Mouse (Mus musculus): ENCODE results near the gene 4930544G11Rik. TPM values are rescaled to one million over a fixed set of nuclear protein-coding genes. Genes with fewer than 3 reads are reported as not detected.

4930544G11Rik gene
- not detected in 2 replicates for total RNA-seq (2017)

DNA sequence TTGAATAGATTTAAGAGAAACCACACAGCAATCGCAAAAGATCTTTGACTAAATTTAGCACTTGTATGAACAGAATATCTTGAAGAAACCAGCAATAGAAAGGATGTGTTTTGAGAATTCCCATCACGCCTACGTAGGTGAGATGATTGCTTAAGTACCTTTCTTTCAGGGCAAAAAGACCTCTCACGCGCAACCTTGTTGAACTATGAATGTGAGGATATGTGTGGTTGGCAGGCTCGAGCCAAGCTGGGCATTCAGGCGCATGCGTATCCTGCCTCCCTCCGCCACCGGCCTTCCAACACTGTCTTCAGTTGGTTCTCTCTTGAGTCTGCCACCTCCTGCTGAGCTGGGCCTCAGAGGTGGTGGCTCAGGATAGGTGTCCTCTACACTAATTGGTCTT lies at the start of gene 4930544G11Rik:
Gene 4930544G11Rik, plus strand, starts transcription at position 301 of the 400 bp plus-strand sequence.
- ATAC-seq (replicated peaks; ENCODE audit: low read depth, poor library complexity, severe bottlenecking) = no peak

DNA sequence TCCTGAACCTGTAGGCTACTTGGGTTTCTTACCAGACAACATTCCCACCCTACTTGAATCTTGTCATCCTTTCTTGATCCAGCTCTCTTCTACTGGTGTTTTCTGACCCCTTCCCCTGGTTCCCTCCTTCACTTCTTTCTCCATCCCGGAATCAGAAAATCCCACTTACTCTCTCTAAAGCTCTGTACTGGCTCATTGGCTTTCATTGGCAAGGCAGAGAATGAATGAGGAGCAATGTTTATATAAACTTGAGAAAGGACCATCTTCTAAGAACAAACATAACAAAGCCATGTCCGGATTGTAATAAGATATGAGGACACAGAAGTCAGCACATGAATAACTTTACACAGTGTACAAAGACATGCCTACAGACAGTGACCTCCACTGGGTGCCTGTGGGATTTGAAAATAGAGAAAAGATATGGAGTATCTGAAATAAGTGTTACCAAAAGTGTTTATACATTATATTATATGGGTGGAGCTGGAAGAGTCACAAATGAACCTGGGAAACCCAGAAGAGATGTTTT lies 45.7 kb upstream of the 4930544G11Rik start:
- no peak for ATAC-seq (replicated peaks; ENCODE audit: low read depth, poor library complexity, severe bottlenecking)

DNA sequence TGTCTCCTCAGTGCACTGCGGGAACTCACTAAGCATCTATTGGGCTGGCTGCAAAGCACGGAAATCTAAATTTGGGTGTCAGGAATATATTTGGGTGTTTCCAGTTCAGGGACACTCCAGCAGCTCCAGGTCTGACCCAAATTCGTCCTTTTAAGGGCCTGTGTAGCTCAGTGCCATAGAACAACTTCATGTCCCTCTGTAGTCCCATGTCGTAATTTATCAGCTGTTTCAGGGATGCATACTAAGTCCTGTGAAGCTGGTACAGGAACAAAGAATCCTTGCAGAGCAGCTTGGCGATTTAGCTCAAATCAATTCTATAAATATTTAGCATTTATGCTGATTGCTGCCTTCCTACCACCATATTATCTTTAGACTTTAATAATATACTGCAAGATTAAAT lies 37.0 kb upstream of the 4930544G11Rik start:
- no peak for ATAC-seq (replicated peaks; ENCODE audit: low read depth, poor library complexity, severe bottlenecking)

DNA sequence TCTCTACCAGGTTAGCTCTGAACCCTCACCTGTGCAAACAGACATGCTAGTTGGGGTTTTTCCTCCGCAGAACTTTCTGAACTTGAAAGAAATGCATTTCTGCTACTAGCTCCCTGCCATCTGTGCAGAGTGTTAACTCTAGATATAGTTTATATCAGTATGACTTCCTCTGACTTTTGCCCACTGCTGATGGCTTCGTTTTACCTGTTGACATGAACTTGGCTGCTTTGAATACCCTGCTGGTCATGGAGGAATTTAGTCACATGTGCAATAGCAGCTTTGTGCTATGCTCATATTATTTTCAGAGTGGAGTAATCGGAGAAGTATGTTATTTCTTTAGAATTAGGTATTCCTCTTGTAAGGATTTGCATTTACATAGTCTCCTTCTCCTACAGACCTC lies 30.7 kb upstream of the 4930544G11Rik start:
- ATAC-seq (replicated peaks; ENCODE audit: low read depth, poor library complexity, severe bottlenecking) = no peak

DNA sequence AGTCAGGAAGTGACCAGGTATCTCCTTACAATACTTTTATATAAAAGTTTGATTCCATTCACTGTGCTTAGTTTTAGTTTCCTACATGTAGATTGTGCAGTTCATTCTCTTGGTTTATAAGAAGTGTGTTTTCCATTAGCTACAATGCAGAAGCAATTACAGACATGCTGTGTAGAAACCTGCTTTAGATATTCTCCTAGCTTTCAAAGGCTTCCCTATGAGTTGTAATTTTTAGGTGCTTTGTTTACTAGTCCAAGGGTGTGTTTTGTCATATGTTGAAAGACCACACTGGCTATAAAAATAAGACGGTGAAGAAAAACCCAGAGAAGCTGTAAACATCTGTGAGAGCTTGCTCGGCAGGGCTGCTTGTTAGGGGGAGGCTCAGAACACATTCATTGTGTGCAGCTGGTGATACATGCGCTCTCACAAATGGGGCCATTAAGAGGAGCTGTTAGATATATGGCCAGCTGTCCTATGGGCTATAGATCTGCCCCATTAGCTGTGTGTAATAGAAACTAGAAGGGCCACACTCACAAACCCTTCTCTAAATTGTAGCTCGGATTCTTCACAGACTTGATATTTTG lies 28.8 kb upstream of the 4930544G11Rik start:
- no peak for ATAC-seq (replicated peaks; ENCODE audit: low read depth, poor library complexity, severe bottlenecking)

DNA sequence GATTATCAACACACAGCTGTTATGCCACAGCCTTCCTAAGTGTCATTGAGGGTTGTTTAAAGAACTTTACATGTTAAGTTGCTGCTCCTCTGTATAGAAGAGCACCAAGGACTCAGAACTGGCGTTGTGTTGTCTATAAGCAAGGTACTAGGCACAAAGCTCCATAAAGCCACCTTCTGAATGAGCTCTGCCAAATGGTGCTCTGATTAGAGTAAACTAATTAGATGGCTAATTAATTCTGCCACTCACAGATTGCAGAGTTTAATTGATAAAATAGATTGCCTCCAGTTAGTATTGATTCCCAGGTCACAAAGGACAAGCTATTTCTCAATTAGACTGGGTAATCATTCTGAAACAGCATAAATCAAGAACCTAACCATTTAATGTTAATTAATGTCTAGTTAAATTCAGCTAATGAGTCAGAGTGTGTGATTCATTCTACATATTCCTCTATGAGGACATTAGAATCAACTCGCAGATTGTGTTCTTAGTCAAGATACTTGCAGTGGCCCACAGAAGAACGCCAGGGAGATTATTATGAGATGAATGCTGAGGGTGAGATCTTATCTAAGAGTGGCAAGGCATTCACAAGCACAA lies 26.6 kb upstream of the 4930544G11Rik start:
- ATAC-seq (replicated peaks; ENCODE audit: low read depth, poor library complexity, severe bottlenecking) = no peak

DNA sequence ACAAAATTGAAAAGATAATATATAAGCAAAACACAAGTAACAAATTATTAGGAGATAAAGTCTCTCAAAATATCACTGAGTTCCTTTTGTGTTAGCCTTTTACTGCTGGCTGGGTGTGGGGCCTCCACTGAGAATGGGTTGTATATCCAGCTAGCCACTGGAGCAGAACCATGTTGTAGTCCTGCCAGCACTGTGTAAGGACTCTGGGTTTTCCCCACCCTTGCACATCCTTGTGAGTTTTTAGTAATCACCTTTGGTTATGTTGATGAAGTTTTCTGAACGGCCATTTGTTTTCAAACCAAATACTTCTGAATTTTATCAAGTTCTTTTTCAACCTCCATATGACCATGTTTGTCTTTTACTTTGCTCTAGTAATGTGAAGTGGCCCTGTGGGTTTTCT lies 21.9 kb upstream of the 4930544G11Rik start:
- no peak for ATAC-seq (replicated peaks; ENCODE audit: low read depth, poor library complexity, severe bottlenecking)

DNA sequence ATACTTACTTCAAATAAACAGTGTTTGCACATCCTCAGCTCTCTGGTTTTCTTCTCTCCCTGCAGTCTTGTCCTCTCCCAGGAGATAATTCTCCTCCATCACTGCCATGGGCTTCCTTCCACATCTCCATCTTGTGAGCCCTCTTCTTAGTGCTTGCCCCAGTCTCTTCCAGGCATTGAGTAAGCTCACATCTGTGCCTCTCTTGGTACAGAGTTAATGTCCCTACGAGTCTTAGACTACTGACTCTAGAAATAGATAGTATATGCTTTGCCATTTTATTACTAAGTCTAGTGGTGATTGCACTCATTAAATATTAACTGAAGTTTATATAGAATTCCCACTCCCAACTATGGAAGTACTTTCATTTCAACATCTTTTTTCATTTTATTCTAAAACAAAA lies 19.6 kb upstream of the 4930544G11Rik start:
- no peak for ATAC-seq (replicated peaks; ENCODE audit: low read depth, poor library complexity, severe bottlenecking)

DNA sequence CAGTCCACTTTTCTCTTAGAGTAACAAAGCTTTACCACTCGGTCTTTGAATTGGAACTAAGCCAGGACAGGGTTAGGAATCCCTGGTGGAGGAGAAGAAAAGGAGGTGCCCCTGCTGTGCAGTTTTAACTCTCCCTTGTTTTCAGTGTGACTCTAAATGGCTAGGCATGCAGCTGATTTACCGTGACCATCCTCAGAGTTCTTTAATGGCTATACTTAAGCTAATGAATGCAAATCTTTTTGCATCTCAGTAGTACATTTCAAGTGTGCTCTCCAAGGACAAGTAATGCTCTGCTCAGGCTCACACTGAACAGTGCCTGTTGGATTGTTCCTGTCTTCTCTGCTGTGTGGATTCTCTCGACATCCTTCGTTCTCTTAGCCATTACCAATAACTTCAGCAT lies 19.2 kb upstream of the 4930544G11Rik start:
- ATAC-seq (replicated peaks; ENCODE audit: low read depth, poor library complexity, severe bottlenecking) = no peak

DNA sequence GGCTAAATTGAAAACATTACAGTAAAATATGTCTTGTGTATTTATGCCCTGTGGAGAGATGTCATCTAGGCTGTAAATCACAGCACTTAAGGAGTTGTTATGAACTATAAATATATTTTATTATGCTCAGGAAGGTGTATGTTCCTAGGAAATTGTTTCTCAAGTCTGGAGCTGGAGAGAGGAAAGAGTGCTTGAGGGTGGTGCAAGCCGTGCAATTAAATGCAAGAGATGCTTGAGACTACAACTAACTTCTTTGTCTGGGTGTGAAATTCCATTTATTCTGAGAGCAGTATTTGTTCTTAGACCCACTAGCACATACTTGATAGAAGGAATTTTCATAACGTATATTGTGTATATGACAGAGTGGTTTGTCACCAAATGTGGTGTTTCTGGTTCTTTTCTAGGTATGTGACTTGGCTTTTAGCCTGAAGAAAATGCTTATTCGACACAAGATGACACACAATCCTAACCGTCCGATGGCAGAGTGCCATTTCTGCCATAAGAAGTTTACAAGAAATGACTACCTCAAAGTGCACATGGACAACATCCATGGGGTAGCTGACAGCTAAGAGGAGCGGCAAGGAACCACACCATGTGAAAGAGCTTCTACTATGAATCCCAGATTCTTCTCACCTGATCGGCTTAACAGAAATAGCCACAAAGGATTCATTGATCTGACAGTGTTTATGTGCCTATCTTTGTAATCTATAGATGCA lies 16.7 kb upstream of the 4930544G11Rik start:
- ATAC-seq (replicated peaks; ENCODE audit: low read depth, poor library complexity, severe bottlenecking) = no peak

DNA sequence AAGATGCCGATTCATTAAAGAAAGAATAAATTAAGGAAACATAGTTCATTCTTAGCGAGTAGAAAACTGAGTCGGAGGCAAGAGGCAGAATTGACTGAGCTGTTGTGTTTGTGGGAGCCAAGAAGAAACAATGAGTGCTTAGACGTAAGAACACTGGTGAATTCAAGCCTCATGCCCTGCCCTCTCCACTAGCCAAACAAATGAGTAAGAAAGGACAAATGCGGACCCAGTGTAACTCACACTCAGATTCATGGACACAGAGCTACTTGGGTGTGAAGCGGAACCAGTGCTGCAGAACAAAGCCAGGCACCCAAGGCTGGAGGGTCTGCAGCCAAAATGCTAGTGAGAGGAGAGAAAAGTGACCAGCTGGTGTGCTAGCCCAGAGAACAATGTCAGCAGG lies 1.9 kb upstream of the 4930544G11Rik start:
- no peak for ATAC-seq (replicated peaks; ENCODE audit: low read depth, poor library complexity, severe bottlenecking)

DNA sequence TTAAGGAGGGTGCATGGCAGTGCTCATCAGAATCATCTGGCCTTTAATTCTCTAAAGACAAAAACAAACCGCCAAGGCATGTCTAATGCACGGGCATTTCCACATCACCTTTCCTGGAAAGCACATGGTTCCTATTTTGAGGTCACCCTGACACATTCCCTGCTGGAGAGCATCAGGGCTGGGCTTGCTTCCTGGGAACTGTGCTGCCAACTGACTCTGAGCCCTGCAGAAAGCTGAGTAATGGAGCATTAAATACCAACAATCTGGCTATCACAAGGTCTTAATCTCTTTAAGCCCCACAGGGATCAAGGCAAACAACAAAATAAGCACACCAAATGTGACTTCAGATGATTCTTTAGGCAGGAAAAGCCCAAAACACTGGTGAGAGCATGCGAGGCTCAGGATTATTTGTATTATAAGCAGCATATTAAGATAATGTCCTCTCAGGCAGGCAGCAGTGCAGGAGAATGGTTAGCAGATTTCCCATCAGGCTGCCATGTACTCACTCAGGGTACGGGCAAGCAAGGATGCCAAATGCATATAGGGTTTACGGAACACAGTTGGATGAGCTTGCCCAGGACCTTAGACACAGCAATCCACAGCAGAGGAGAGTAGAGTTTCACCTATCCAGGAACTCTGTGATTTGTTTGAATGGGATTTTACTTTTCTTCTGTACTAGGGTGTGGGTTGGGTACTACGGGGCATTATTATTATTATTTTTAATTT lies 17.1 kb downstream of the 4930544G11Rik start:
- ATAC-seq (replicated peaks; ENCODE audit: low read depth, poor library complexity, severe bottlenecking) = no peak

DNA sequence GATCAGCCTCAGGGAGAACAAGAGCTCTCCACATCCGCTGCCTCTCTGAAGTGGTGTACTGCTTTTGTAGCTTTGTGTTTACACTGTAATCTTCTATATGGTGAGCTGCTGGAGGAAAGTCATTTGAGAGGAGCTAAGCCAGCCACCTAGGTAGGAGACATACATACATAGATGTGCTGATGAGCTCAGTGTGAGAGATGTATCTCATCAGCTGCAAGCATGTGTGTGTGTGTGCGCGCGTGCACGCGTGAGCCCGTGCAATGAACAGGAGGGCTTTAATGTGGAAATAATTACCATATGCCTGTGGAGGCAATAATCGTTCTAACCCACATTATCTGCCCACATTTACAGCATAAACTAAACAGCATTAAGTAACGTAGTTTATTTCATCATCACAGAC lies 18.0 kb downstream of the 4930544G11Rik start:
- ATAC-seq (replicated peaks; ENCODE audit: low read depth, poor library complexity, severe bottlenecking) = no peak

DNA sequence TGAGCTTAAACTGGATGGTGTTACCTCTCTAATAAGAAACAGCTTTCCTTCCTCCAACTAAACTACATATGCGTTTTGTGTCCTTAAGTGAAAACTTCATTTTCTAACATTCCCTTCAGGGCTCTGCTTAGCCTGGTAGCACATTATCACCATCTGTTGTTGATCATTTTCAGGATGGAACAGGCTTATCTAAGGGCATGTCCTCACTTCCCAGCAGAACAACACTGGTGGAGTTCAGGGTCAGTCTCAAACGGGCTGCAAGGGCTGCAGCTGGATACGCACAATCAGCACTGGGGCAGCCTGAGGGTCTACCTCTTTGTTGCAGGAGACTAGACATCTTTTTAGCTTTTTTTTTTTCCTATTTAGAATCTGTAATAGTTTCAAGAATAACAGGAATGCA lies 39.7 kb downstream of the 4930544G11Rik start:
- no peak for ATAC-seq (replicated peaks; ENCODE audit: low read depth, poor library complexity, severe bottlenecking)

DNA sequence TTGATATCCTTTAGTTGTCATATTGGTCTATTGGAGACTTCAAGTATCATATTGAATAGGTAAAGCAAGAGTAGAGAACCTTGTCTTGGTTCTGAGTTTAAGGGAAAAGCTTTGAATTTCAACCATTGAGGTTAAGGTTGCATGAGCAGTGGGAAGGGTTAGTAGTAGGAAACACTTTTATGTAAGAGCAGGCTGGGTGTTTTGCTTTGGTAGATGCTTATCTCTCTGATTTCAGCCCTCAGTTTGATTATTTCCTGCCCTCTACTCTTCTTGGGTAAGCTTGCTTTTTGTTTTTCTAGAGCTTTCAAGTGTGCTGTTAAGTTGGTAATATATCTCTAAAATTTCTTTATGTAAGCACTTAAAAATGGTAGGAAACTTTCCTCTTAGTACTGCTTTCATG lies 45.9 kb downstream of the 4930544G11Rik start:
- ATAC-seq (replicated peaks; ENCODE audit: low read depth, poor library complexity, severe bottlenecking) = no peak

Other genes with a start within 250 kb of the 4930544G11Rik start
- gene Prdm5, start 173.6 kb upstream of the 4930544G11Rik start, total RNA-seq (2017) = 22.1 and 27.0 TPM in 2 replicates

Measured in common myeloid progenitor, adult 5-6 weeks (primary cell).